Mouse (Mus musculus): ENCODE results near the gene Bbip1.

GRCm38 (mm10) chr19:53919541-53919940 lies 24.9 kb downstream of the Bbip1 start:
- TF ChIP-seq CTCF (IDR thresholded peaks at IDR 0.05; ENCODE audit: low read depth) (no peak), EP300 (optimal IDR thresholded peaks at IDR 0.05) (no peak)

All from stomach, postnatal 0 days (tissue).